Mouse (Mus musculus): ENCODE measurements at regions not wholly inside any gene's neighbourhood (a gene's known extent, or its start where the extent isn't known, plus 50 kb on each side); places are given as distances from the start of the nearest gene placed in this dataset.

GRCm38 (mm10) chr7:106440900-106441506 is 225.9 kb upstream of the Gvin1 start:
- DNase-seq = peak; percentile 34 to 51
